Mouse (Mus musculus) right cerebral cortex, adult 2 months (tissue): ENCODE data around the gene Ly6g5c.

Experiments
- DNase-seq, 2 experiments: peaks; one replicate each; pipeline ENCODE4 v3.0.0; 2021 to 2022; ENCODE audit warnings: low spot score in 2 of 2

The Ly6g5c gene

GRCm38 (mm10) chr17:35080710-35081109 lies 27.4 kb upstream of the Ly6g5c start:
- DNase-seq, result no peak

GRCm38 (mm10) chr17:35082841-35083576 lies 25.1 kb upstream of the Ly6g5c start:
- DNase-seq, result no peak

GRCm38 (mm10) chr17:35083929-35084497 lies 24.1 kb upstream of the Ly6g5c start:
- no peak for DNase-seq

- no peak for DNase-seq
Measured at GRCm38 (mm10) chr17:35085208-35085865, 22.7 kb upstream of the Ly6g5c start, which contains the start of gene Ly6g6f. Gene Ly6g6f (minus strand): TSS chr17:35085610.

- no peak for DNase-seq
Measured at GRCm38 (mm10) chr17:35088151-35088550, 19.9 kb upstream of the Ly6g5c start.

GRCm38 (mm10) chr17:35088825-35089644 lies 19.0 kb upstream of the Ly6g5c start, which contains the start of gene Abhd16a:
Gene Abhd16a (plus strand): TSS chr17:35089263.
- peak; percentile 92 to 97 for DNase-seq

GRCm38 (mm10) chr17:35090166-35090932 lies 17.7 kb upstream of the Ly6g5c start:
- no peak for DNase-seq

- no peak for DNase-seq
Measured at GRCm38 (mm10) chr17:35092403-35093198, 15.5 kb upstream of the Ly6g5c start.

GRCm38 (mm10) chr17:35094475-35095365 lies 13.4 kb upstream of the Ly6g5c start:
- no peak for DNase-seq

GRCm38 (mm10) chr17:35096597-35096996 lies 11.5 kb upstream of the Ly6g5c start:
- no peak for DNase-seq

- DNase-seq, result peak; percentile 64 to 69
Measured at GRCm38 (mm10) chr17:35097164-35097655, 10.9 kb upstream of the Ly6g5c start.

- no peak for DNase-seq
Measured at GRCm38 (mm10) chr17:35100196-35100765, 7.8 kb upstream of the Ly6g5c start.

GRCm38 (mm10) chr17:35101161-35101560 lies 6.9 kb upstream of the Ly6g5c start:
- DNase-seq, result no peak

GRCm38 (mm10) chr17:35102299-35102698 lies 5.8 kb upstream of the Ly6g5c start:
- no peak for DNase-seq

GRCm38 (mm10) chr17:35103221-35103690 lies 4.8 kb upstream of the Ly6g5c start:
- DNase-seq, result no peak

- no peak for DNase-seq
Measured at GRCm38 (mm10) chr17:35104079-35104478, 4.0 kb upstream of the Ly6g5c start.

GRCm38 (mm10) chr17:35104754-35105153 lies 3.3 kb upstream of the Ly6g5c start:
- no peak for DNase-seq

- DNase-seq, result no peak
Measured at GRCm38 (mm10) chr17:35105740-35106389, 2.2 kb upstream of the Ly6g5c start.
